Mouse (Mus musculus) urinary bladder, postnatal 36 days (tissue): Measurements from ENCODE around the gene Zbtb32.

ENCODE experiments used
- DNase-seq, 2 experiments: peaks; one replicate each; pipeline ENCODE4 v3.0.0; 2022; ENCODE audit warnings: low spot score in 2 of 2, mixed read lengths in 1 of 2

Zbtb32 gene

DNA sequence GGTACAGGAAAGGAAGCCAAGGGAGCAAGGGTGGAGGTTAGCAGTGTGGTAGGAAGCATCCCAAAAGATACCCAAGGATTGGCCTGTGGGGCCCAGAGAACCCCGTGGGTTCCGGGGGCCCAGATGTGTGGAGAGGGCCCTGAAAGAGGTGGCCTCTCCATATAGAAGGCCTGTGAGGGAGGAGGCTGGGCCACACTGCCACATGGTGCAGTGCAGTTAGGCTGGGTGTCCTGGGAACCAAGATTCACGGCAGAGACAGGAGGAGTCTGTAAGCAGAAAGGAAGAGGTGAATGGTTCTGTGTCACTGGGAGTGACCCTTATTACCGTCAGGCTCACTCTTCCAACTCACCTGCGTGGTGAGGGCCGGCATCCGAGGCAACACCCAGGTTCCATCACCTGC lies 58.1 kb downstream of the Zbtb32 start:
- no peak for DNase-seq
